Mouse (Mus musculus) layer of hippocampus, postnatal 10 days (tissue): ENCODE results near the gene Snrpn. TPM values are rescaled to one million over a fixed set of nuclear protein-coding genes. Genes with fewer than 3 reads are reported as not detected.

Source experiments
- DNase-seq, 2 experiments: peaks; one replicate each; pipeline ENCODE4 v3.0.0; 2021; ENCODE audit warnings: low spot score in 2 of 2
- long read RNA-seq: library from polyadenylated mRNA; stranded (forward); transcript quantifications from one replicate; pipeline ENCODE4 v2.0.0, GENCODE M21; 2023
- total RNA-seq, 2 experiments: library from RNA; stranded (reverse); gene quantifications; 2 replicates each; pipeline ENCODE4 v1.2.3; 2021

Gene Snrpn
- 100 to 1,000 TPM; 779 to 816 TPM for total RNA-seq
- long read RNA-seq, transcript Snrpn-201 (10 exons, 1,932 nt): major isoform, 1,636 of 1,945 reads
- long read RNA-seq, partial matches to known transcripts: 46 of 1,945 reads
- long read RNA-seq, other reads (novel, unspliced or antisense): 263 of 1,945 reads

GRCm38 (mm10) chr7:60139742-60140480 lies at the start of gene Snrpn:
Gene Snrpn, minus strand, starts transcription at chr7:60140219.
- peak; percentile 2 to 9 for DNase-seq

- peak; percentile 41 to 64 for DNase-seq
These were observed 30.5 kb upstream of the Snrpn start for GRCm38 (mm10) chr7:60170250-60171185.

GRCm38 (mm10) chr7:60125332-60125731 lies 14.7 kb downstream of the Snrpn start:
- no peak for DNase-seq

- peak; percentile 2 to 9 for DNase-seq
These were observed 16.9 kb downstream of the Snrpn start for GRCm38 (mm10) chr7:60123086-60123624.

GRCm38 (mm10) chr7:60122434-60123085 lies 17.5 kb downstream of the Snrpn start:
- no peak for DNase-seq

- DNase-seq: peak; percentile 32 to 37
These were observed 42.7 kb downstream of the Snrpn start for GRCm38 (mm10) chr7:60097154-60097859.

- DNase-seq: no peak
These were observed 63.7 kb downstream of the Snrpn start for GRCm38 (mm10) chr7:60076301-60076700.

GRCm38 (mm10) chr7:60047481-60048201 lies 92.4 kb downstream of the Snrpn start:
- peak; percentile 47 to 65 for DNase-seq

GRCm38 (mm10) chr7:60013186-60013585 lies 126.8 kb downstream of the Snrpn start:
- DNase-seq: no peak

- DNase-seq: no peak
These were observed 132.2 kb downstream of the Snrpn start for GRCm38 (mm10) chr7:60007727-60008360.

GRCm38 (mm10) chr7:60006262-60006661 lies 133.8 kb downstream of the Snrpn start:
- no peak for DNase-seq

- DNase-seq: peak; percentile 71 to 79
These were observed 135.3 kb downstream of the Snrpn start, which contains the start of the genes Snurf and Gm38393 for GRCm38 (mm10) chr7:60004606-60005330. Gene Snurf, minus strand, starts transcription at chr7:60005049. Gene Gm38393, minus strand, starts transcription at chr7:60005064.

GRCm38 (mm10) chr7:60003921-60004605 lies 136.0 kb downstream of the Snrpn start:
- DNase-seq: peak; percentile 43 to 54

- DNase-seq: peak; percentile 28 to 42
These were observed 136.8 kb downstream of the Snrpn start for GRCm38 (mm10) chr7:60003006-60003865.

GRCm38 (mm10) chr7:59978646-59979045 lies 161.4 kb downstream of the Snrpn start:
- DNase-seq: no peak
